Mouse (Mus musculus) lung, postnatal 0 days (tissue): ENCODE data around the gene Smc3.

Experiments used
- CTCF ChIP-seq: IDR thresholded peaks from 2 replicates; pipeline ENCODE4 v1.5.1; 2016; ENCODE audit warnings: antibody characterized with exemption, mild to moderate bottlenecking
- EP300 ChIP-seq: IDR thresholded peaks from 2 replicates; pipeline ENCODE4 v1.6.1; 2016; ENCODE audit warnings: antibody characterized with exemption, mild to moderate bottlenecking, control low read depth

- TF ChIP-seq EP300 = no peak
- no peak for TF ChIP-seq CTCF
Measured at GRCm38 (mm10) chr19:53665391-53665790, 65.2 kb downstream of the Smc3 start.
